Mouse (Mus musculus) adrenal gland, postnatal 4 days (tissue): Measurements from ENCODE around the gene Anapc1. TPM values are rescaled to one million over a fixed set of nuclear protein-coding genes. Genes with fewer than 3 reads are reported as not detected.
"Not testable (repeated sequence)": the region's sequence is repeated elsewhere in the genome, so short reads cannot be mapped to it uniquely, and the experiment has no call there.

ENCODE experiments used
- DNase-seq, 2 experiments: peaks; one replicate each; pipeline ENCODE4 v3.0.0; 2021 to 2022; ENCODE audit warnings: low spot score in 2 of 2, mixed read lengths in 2 of 2
- total RNA-seq, 2 experiments: library from RNA; stranded (reverse); gene quantifications; 2 replicates each; pipeline ENCODE4 v1.2.3; 2021

Gene Anapc1
- total RNA-seq, 2 experiments from 2014 or later: 96.7 to 103 TPM

DNA sequence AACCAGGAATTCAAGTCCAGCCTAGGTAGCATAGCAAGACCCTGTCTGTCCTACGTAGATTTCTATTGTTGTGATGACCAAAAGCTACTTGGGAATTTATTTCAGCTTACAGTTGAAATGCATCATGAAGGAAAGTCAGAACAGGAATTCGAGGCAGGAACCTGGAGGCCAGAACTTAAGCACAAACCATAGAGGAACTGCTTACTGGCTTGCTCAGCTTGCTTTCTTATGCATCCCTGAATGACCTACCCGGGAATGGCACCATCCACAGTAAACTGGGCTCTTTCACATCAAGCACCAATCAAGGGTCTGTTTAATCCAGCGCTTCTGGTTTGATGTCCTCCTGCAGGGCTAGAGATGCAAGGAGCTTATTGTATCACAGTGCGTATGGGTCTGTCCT lies 10.4 kb upstream of the Anapc1 start:
- no peak for DNase-seq

DNA sequence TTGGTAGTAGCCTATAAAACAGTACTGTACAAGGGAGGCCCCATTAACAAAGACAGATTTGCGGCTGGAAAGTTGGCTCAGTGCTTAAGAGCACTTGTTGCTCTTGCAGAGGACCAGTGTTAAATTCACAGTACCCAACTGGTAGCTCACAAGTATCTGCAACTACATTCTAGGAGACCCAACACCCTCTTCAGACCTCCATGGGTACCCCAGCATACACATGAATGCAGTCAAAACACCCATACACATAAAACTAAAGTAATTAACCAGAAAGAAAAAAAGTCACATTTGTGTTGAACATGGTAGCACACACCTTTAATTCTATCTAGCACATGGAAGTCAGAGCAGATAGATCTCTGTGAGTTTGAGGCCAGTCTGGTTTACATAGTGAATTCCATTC lies 9.9 kb upstream of the Anapc1 start:
- no peak for DNase-seq

DNA sequence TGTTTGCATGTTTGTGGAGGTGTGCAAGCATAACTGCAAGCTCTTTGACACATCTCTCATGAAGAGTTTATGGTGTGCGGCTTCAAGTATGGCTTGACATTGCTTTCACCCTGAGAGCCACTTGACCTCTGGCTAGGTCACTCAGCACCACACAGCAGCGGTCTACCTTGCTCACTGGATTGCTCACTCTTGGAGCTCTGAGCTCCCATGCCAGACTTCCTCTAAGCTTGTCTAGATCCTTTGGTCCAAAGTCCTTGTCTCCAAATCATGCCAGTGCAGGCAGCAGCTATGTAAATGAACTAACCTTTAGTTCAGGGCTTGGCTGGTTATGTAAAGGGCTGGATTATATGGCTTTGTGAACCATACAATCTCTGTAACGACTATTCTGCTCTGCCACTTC lies 9.2 kb upstream of the Anapc1 start:
- DNase-seq: no peak

DNA sequence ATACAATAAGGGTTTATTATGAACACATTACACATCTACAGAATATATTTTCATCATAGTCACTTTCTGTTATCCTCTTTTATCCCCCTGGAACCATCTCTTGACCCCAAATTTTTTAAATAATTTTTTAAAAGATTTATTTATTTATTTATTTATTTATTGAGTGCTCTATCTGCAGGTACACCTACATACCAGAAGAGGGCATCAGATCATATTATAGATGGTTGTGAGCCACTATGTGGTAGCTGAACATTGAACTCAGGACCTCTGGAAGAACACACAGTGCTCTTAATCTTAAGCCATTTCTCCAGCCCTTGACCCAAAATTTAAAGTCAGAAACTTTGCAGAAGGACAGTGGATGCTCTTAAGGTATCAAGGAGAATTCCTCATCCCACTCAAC lies 7.4 kb upstream of the Anapc1 start:
- DNase-seq: no peak

DNA sequence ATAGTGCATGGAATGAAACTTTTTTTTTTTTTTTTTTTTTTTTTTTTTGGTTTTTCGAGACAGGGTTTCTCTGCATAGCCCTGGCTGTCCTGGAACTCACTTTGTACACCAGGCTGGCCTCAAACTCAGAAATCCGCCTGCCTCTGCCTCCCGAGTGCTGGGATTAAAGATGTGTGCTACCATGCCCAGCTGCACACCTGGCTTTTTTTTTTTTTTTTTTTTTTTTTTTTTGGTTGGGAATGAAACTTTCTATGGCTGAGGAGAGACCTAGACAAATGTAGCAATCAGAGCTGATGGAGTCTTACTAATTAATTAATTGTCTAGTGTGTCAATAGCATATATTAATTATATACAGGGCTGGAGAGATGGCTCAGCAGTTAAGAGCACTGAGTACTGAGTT lies 6.6 kb upstream of the Anapc1 start:
- DNase-seq: not testable (repeated sequence)

DNA sequence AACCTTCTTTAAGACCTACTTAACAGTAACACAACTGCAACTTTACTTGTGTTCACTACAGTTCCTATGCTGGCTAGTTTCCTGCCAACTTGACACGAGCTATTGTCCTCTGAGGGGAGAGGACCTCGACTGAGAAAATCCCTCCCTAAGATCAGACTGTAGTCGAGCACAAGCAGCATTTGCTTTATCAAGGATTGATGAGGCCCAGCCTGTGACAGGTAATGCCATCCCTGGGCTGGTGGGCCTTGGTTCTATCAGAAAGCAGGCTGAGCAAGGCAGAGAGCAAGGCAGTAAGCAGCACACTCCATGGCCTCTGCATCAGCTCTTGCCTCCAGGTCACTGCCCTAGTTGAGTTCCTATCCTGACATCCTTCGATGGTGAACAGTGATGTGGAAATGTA lies 6.0 kb upstream of the Anapc1 start:
- DNase-seq: no peak

DNA sequence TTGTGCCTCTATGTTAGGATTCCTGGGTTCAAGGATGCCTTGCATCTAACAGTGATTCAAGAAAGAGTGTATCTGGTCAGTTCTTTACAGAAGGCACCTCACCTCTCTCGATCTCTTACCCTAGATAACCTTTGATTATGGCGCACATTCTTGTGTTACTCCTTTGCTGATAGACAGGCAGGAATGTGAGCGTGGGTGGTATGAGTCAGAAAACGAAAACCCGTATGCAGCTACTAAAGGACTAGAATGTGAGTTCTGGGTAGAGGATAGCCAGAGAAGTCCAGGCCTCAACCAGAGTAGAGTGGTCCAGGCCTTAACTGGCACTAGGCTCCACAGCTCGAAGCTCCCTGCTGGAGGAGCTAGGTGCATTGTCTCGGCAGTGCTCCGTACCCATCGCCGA lies 5.6 kb upstream of the Anapc1 start:
- no peak for DNase-seq

DNA sequence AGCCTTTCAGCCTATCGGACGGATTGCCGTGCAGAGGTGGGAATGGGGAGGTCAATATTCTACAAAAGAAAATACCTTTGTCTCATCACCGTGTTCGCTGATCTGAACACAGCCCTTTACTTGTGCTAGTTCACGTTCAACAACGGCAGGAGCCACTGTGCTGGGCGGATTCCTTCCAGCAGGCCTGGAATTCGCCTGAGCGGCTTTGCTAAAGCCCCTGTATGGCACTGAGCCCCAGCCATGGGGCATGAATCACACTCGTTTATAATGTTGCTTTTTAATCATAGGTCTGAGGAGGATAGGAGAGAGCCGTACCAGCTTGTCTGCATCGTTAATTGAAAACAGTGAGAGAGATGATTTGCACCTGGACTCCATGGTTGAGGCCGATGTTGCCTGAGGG lies 5.1 kb upstream of the Anapc1 start:
- DNase-seq: no peak

DNA sequence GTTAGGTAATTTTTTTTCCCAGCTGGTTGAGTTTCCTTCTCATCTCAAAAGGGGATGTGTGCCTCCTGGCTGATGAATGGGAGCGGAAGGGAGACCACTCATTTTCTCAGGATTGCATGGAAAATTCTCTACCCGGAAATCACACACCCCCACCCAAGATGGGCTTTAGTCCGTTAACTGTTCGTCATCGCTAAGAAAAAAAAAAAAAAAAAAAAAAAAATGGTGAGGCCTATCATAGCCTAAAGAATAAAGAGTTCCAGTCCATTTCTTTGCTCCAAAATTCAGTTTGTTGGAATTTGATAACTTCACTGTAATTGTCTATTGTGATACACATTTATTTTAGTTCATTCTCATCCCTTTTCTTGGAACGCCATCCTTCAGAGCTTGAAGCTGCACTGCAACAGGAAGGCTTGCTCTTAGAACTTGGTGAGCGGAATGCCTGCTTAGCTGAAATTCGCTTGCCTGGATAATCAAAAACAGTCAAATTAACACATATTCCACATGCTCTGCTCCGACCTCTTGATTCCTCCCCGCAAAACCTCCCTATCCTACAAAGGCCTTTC lies 448 bp upstream of the Anapc1 start:
- no peak for DNase-seq

DNA sequence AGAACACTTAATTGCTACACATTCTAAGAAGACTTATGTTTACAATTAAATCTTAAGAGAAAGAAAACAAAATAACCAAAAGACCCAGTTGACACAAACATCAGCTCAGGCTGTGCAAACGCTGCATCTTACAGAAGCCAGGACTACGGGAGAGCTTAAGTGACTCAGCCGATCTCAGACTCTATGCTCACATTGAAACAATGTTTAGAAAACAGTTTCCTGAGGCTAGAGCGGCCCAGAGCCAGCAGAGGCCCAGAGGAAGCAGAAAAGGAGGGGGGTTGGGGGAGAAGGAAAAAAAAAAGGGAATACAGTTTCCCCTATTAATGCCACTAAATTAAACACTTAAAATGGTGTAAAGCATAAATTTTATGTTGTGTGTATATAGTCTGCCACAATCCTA lies 6.5 kb downstream of the Anapc1 start:
- no peak for DNase-seq

DNA sequence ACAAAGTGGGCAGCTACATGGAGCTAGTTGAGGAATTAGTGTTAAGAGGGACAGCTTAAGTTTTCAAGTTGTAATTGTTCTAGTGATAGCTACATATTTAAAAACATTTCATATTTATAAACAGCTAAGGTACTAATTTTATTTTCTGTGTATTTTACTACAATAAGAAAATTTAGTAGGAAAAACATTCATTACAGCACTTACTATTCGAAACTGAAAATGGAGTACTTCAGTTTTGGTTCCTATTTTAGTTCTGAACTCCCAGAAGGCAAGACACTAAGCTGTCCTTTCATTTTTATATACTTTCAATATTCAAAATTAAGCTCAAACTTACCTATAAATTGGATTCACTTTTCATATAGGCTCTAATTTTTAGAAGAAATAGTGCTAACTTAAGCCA lies 66.6 kb downstream of the Anapc1 start:
- no peak for DNase-seq

DNA sequence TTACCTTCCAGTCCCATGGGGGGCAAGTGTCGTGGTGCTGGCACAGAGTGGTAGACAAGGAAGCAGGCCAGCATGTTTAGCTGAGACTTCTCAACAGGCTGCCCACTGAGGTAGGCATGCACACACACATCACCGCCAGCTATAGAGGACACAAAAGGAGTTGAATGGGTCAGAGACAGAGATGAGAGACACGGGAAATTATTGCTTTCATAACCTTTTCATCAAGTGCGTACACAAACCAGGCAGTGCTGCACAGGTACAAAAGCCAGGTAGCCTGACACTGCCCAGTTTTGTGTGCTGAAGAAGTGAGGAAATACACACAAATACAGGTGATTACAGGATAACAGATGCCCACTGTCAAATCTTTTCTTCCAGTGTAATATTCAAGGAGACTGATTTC lies 71.8 kb downstream of the Anapc1 start:
- DNase-seq: no peak

DNA sequence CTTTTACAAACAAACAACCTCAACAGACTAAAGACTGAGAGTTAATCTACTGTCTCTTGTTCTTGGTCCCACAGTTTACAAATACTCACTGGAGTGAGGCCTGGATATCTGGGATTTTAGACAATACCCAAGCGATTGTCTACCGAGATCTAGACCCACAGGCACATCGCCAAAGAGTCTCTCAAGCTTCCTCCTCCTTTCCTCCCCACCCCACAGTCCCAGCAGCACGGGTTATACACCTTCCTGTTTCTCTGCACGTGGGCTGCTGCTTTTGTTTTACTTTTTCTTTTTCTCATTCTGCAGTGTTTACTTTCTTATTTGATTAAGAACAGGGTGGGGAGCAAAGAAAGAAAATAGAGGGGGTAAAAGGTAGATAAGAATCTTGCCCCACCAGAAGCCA lies 73.8 kb downstream of the Anapc1 start:
- no peak for DNase-seq

DNA sequence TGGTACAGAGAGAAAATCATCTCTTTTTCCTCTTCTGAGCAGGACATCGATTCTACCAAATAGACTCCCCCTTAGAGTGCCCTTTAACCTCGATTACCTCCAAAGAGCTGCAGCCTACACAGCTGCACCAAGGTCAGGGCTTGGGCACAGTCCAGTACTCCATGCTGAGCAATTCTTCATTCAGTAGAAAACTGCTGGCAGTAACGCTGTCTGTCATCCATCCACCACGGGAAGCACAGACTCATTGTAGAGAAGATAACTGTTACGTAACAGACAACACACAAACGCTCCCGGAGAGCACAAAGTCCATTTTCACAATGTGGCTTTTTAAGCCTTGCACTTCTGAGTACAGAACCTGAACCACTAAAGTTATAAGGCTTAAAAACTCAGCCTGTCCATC lies 74.9 kb downstream of the Anapc1 start:
- no peak for DNase-seq

DNA sequence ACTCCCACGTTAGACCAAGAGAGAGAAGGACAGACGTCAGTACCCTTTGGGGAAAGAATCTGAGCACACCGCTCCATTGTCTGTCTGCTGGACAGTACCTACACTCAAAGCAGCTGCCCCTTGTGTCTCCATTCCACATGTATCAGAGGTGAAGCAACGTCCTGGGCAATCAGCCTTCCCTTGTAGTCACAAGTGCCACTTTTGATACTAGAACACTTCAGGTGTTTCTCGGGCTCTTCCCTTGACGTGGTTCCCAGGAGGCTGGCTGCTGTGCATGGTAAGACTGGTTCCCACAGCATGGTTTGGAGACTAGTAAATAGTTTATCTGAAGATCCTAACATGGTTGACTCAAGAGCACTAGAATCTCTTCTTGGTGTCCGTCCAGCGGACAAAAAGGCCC lies 76.0 kb downstream of the Anapc1 start:
- DNase-seq: no peak

DNA sequence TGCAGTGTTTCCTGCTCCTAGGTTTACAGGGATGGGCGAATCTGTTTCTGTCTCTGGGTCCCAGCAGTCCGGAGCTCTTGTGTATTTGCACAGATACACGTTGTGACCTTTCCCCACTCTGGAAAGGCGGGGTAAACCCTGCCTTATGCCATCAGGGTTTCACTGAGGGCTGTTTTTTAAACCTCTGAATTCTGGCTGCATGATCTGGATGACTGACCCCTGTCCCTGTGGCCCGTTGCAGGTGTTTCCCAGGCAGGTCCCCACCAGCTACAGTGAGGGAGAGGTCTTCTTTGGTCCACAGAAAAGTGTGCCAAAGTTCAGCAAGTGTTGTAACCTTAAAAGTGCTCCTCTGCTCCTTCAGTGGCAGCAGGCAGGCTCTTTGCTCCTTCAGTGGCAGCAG lies 77.9 kb downstream of the Anapc1 start:
- DNase-seq: no peak

DNA sequence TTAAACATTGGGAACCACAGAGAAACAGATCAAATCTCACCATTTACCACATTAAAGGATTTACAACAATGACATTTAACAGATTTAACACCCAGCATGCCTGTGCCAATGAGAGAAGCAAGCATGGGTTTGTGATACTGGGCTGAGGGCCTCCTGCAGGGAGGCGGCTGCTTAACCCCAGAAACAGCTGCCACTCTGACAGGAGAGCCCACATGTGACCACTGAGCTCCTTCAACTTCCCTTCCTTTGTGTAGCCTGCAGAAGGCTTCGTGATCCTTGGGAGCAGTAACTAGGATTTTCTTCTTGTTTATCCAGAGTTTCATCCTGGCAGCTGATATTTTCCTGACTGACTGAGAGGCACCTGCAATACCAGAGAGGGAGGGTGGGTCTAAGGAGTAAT lies 85.7 kb downstream of the Anapc1 start:
- no peak for DNase-seq

DNA sequence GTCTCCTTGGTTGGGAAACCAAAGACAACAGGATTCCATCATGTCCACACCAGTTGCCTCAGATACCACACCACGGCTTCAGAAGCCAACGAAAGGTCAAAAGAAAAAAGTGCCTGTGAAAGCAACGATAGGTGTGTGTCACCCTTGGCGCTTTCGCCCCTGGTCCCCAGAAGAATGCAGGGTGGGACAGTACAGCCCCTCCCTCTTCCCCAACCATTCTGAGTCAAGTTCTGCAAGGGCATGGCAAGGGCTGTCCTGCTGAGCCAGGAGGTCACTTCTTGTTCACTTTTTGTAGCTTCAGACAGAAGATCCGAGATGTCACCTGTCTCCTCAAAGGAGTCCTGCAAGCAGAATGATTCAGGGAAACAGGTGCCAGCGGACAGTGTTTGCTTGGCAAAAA lies 94.9 kb downstream of the Anapc1 start:
- no peak for DNase-seq

DNA sequence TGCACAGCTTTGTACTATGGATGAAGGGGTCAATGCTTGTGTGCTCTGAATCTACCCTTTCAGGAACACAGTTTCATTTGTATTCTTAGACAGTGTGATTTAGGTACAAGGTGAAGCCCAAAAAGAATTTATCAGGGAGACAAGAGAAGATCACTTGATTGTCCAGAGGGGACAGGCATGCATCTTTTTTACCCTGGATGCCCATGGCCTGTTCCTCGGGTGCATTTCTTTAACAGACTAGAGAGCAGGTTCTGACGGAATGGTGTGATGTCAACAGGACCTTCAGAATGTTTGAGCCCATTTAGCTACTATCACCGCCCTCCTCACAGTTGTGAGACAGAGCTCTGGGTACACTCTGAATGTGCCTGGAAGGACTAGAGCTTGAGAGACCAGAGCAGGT lies 96.3 kb downstream of the Anapc1 start, which contains the start of gene Spdye4c:
Gene Spdye4c (plus strand): TSS at position 301 of the 400 bp plus-strand sequence.
- no peak for DNase-seq

DNA sequence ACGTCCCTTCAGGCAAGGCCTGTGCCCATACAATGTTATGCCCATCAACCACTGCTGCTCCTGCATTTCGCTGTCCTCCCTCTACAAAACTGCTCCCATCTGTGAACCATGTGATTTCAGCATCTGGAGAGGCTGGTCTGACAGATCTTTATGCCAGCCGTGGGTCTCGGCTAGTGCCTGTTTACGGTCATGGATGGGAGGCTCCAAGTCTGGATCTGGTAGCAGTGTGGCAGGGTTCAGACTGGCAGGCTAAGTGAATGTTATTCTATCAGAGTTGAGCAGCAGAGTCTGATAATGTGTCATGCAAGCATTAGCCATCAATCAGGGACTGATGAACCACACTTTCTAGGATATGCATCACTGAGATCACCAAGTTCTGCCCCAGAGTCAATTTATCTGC lies 104.3 kb downstream of the Anapc1 start:
- DNase-seq: no peak

DNA sequence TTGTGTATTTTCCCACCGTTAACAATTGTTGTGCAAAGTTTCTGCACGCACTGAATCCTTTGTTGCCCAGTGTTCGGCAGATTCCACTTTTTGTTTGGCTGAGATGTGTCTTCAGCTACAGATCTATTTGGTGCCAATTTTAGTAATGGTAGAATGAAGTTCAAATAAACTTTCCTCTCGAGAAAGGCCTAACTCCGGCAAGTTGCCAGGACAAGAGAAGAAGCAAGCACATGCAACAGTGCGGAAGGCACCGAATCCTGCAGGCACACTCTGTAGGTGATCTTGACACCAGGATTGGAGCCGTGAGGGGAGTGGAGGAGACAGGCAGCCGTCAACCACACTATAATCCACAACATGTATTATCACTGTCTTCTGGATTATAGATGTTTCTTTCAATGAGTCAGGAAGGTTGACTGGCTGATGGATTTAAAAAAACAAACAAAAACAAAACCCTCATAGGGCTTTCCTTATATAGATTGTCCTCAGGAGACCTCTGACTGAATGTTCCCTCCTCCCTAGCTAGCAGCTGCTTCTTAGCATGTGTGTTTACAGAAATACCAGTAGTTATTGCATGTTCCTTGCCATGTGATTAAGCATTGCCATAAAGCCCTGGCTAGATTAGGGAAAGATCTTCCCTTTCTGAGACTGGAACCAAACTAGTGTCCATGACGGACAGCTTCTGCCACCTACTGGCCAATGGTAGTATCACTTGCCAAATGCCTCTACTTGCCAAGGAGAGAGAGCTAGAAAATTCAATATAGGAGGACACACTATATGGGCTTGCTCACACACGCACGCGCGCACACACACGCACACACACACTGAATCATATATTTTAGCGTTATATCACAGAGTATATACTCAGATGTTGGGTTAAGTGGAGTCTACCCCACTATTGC lies 114.2 kb downstream of the Anapc1 start:
- DNase-seq: peak; percentile 54 to 58

DNA sequence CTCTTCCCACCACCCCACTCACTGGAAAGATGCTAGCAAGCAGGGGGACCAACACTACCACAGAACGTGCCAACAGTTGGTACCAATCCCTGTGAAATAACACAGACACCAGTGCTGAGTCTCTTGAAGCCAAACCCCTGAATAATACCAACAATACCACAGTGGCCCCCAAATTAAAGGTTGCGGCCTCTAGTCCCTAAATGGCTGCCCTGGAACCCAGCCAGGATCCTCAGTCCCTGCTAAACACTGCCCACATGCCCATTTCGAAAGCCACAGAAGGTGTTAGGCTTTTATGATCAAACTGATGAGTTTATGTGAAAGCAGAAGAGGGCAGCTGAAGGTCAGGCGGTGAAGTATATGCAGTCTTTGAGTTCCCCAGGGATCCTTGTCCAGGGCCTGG lies 116.2 kb downstream of the Anapc1 start:
- DNase-seq: no peak

DNA sequence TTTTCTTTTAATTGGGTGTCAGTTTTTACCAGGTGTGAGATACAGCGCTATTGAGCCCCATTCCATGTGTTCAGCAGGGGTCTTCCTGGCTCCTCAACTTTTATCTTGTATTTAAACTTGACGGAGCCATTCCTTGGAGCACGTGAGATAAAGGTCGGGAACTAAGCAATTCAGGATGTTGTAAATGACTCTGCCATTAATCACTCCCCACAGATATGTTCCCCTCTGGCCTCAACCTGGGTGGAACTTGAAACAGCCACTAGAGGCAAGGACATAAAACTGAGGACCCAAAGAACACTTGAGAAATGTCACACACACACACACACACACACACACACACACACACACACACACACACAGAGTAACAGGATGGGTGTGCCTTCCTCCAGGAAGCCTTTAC lies 118.7 kb downstream of the Anapc1 start:
- DNase-seq: no peak
